Mouse (Mus musculus) WW6 (cell line): ENCODE results near the gene Gapt.
"Not testable (repeated sequence)": the region's sequence is repeated elsewhere in the genome, so short reads cannot be mapped to it uniquely, and the experiment has no call there.

ENCODE experiments used
- DNase-seq: peaks from one replicate; pipeline ENCODE4 v3.0.0-alpha.2; 2013; ENCODE audit warnings: low read depth, low spot score

Gapt gene

GRCm38 (mm10) chr13:110356941-110357340 lies at the start of gene Gapt:
Gene Gapt (minus strand): TSS chr13:110357199.
- no peak for DNase-seq

DNA sequence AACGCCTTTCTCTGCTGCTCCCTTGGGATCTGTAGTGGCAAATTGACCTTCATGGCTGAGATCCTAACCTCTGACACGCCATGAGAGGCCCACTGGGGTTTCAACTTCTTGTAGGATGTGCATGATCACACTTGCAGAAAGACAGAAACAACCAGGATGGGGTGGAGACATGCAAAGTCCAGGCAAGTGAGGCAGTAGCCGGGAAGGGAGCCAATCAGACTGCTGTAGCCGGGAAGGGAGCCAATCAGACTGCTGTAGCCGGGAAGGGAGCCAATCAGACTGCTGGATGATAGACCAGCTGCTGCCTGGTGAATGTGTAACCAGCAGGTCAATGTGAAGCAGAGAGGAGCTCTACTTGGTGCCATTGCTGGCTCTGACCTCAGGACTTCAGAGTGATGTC lies 49.2 kb upstream of the Gapt start:
- no peak for DNase-seq

DNA sequence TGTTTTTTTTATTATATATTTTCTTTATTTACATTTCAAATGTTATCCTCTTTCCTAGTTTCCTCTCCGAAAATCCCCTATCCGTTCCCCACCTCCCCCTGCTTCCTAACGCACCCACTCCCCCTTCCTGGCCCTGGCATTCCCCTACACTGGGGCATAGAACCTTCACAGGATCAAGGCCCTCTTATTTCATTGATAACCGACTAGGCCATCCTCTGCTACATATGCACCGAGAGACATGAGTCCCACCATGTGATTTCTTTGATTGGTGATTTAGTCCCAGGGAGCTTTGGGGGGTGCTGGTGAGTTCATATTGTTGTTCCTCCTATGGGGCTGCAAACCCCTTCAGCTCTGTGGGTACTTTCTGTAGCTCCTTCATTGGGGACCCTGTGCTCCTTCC lies 47.7 kb upstream of the Gapt start:
- not testable (repeated sequence) for DNase-seq

- DNase-seq = no peak
Observed at GRCm38 (mm10) chr13:110404059-110404458, 47.1 kb upstream of the Gapt start.

DNA sequence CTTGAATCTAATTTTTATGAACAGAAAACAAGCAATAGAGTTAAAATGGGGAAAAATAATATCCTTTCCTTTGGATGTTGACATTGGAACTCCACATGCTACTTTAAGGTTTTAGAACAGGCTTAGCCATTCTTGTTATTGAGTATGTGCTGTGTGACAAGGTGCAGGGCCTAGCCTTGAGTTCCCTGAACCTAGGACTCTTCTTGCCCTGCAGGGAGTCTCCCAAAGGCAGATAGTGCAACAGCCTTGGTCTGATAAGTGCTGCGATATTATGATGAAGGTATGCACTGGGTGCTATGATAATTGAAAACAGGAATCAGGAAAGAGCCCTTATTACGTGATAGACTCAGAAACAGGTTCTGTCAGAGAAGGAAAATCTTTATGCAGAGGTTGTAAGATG lies 44.9 kb upstream of the Gapt start:
- DNase-seq = no peak

DNA sequence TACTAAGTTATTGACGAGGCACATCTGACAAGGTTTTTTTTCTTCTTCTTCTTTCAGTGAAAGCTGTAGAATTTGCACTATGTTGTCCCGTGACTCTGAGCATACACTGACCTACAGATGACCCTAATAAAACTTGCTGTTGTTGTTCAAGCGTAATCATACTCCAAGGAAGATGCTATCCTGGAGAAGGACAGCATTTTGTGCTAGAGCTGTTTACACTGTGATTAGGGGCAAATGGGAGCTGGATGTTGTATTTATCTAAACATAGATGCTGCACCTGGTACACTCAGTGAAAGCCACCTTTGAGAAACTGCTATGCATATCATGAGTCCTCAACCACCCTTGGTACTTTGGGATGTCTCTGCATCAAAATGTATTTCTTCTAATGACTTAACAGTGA lies 44.4 kb upstream of the Gapt start:
- no peak for DNase-seq

- no peak for DNase-seq
Observed at GRCm38 (mm10) chr13:110398513-110399270, 41.7 kb upstream of the Gapt start.

- DNase-seq = no peak
Observed at GRCm38 (mm10) chr13:110397750-110398149, 40.8 kb upstream of the Gapt start.

DNA sequence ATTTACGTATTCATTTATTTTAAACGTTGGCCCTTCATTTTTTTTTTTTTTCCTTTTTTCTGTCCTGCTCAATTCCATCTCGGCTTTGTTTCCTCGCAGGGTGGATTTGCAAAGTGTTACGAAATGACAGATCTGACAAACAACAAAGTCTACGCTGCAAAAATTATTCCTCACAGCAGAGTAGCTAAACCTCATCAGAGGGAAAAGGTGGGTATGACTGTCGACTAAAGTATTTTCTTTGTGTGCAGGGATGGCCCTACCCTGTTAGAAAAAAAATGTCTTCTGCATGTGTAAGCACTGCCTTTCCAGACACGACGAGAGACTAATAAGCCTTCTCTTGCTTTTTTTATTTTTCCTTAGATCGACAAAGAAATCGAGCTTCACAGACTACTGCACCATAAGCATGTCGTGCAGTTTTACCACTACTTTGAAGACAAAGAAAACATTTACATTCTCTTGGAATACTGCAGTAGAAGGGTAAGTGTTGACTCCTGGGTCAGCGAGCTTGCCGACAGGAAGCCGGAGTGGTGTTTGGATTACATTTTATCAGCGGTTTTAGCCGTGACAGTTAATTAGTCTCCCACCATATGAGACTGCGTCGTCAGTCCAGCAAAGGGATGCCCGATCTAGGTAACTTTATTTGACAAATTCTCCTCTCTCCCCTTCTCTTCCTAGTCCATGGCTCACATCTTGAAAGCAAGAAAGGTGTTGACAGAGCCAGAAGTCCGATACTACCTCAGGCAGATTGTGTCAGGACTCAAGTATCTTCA lies 39.1 kb upstream of the Gapt start:
- no peak for DNase-seq

DNA sequence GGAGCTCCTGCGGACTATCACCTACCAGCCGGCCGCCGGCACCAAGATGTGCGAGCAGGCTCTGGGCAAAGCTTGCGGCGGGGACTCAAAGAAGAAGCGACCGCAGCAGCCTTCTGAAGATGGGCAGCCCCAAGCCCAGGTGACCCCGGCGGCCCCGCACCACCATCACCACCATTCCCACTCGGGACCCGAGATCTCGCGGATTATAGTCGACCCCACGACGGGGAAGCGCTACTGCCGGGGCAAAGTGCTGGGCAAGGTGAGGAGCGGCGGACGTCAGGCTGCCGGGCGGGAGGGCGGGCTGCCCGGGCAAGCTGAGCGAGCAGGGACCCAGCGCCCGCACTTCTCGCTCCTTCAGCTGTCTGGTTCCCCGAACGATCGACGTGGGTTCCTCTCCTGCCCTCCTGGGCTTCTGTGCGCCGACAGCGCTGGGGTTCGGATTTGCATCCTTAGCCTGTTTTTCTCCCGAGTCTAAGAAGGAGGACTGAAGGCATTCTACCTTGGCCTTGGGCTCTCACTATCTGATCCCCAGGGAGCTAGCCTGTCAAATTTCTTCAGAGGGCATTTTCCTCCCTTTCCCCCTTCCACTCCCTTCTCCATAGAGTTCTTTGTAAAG lies 38.3 kb upstream of the Gapt start:
- no peak for DNase-seq

- DNase-seq = peak; percentile 67
Observed at GRCm38 (mm10) chr13:110394291-110395178, 37.5 kb upstream of the Gapt start, which contains the start of gene Plk2. Gene Plk2 (plus strand): TSS chr13:110395046.

GRCm38 (mm10) chr13:110392631-110393030 lies 35.6 kb upstream of the Gapt start:
- DNase-seq = no peak

- no peak for DNase-seq
Observed at GRCm38 (mm10) chr13:110392210-110392609, 35.2 kb upstream of the Gapt start.

GRCm38 (mm10) chr13:110384514-110384913 lies 27.5 kb upstream of the Gapt start:
- no peak for DNase-seq

DNA sequence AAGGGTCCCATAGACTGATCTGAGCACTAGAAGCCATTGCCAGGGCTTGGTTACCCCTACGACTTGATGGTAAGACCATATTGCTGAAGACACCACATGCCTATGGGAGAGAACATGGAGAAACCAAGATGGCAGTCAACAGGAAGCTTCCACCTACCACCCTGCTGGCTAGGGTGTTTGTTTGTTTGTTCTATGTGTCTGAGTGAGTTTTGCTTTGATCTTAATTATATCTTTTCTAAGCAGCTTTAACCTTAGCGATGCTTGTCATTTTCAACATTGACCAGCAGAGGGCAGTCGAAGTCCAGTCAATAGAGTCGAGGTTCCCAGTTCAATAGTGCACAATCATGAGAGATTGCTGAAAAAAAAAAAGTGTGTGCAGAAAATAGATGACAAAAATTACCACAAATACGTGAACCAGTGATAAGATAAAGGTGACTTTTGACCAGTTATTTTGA lies 25.5 kb upstream of the Gapt start:
- no peak for DNase-seq

DNA sequence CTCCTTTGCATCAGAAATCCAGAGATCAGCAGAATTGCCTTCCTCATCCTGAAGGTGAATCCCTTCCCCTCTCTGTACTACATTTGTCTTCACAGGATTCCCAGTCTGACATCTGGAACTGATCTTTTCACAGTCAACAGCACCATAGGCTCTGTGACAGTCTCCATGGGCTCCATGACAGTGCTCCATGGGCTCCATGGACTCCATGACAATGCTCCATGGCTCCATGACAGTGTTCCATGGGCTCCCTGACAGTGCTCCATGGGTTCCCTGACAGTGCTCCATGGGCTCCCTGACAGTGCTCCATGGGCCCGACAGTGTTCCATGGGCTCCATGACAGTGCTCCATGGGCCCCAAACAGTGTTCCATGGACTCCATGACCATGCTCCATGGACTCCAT lies 12.7 kb upstream of the Gapt start:
- DNase-seq = no peak

DNA sequence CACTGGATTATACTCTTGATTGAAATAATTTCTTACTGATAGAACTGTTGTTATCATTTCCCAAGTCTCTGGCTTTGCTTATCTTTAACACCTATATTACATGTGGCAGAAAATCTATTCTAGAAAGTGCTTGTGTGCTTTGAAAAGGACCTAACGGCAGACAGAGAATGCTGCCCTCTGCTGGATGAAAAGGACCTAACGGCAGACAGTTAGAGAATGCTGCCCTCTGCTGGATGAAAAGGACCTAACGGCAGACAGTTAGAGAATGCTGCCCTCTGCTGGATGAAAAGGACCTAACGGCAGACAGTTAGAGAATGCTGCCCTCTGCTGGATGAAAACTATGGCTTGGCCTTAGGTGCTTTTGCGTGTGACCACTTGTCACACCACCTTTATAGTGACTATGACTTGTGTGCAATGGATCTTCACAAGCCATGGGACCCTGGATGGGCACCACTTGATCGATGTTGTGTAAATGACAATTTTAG lies 11.6 kb upstream of the Gapt start:
- not testable (repeated sequence) for DNase-seq

DNA sequence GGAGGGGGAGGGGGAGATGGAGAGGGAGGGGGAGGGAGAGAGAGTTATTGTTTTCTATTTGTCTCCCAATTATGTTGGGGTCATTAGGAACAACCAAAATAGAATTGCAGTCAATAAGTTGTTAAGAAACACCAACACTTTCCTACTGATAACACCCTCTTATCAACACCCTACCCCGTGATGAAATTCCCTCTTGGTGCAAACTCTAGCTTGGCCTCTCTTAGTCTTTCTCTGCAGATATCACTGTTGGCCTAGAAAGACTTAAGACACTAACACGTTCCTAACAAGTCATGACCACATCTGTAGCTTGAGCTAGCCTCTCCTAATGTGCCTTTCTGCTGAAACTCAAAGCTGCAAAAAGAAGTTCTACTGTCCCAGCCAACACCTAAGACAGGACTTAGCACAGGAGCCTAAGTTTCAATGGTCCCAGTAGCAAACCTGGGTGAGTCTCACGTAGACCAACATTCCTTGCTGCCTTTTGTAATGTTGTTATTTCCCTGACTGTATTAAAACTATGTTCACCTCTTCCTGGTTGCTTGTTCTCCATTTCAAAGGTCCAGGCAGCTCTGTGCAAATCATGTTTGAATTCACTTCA lies 11.1 kb upstream of the Gapt start:
- no peak for DNase-seq

DNA sequence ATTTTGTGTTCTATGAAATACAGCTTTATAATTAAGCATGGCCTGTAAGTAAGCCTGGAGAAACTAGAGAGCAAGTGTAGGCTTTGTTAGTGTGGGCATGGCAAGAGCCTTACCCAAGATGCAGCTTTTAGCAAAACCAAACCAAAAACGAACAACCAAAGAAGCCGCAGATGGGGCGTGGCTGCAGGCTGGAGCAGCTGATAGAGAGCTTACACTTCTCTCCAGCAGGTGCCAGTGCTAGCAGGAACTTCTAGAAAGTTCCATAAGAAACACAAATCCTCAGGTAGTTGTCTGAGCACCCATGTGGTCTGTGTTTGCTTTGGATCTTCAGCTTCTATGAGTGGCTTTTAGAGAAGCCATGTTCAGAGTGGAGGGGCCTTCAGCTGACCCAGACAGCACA lies 9.5 kb upstream of the Gapt start:
- no peak for DNase-seq

DNA sequence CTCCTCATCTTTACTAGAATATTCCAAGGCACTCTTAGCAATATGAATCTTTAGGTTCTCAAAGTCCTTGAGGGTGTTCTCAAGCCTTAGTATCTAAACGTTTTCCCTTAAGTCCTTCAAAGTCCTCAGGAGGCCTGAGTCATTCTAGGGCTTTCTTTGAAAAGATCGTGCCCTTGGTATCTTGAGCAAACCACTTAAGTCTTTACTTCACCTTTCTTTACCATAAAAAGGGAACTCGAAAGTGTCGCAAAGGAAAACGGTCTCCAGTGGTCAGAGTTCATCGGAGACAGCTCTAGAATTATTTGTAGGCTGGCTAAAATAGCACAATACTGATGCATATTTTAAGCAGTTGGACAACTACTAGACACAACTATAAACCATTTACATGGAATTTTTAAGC lies 6.7 kb upstream of the Gapt start:
- DNase-seq = no peak

DNA sequence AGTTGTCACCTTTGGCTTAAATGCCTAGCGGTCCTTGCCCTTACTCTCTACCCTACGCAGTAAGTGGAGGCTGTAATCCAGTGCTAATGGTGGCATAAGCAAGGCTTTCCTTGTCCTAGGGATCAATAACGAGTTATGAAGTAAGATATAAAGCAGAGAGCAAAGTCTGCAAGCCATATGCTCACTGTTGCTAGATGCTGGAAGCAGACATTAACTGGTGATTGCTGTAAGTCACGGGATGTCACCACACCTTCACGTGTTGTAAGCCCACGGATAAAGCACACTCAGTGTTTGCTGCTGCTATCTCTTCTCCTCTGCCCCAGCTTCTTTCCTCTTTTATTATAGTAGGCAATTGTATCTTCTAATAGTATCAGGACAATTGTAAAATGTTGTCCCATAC lies 5.9 kb downstream of the Gapt start:
- no peak for DNase-seq
